Mouse (Mus musculus): ENCODE data around the gene Nccrp1. TPM values are rescaled to one million over a fixed set of nuclear protein-coding genes. Genes with fewer than 3 reads are reported as not detected.

The Nccrp1 gene
- total RNA-seq (2022), result not detected

GRCm38 (mm10) chr7:28547154-28547553 is at the start of gene Nccrp1:
Nccrp1 (minus strand) TSS chr7:28547254.
- no peak for DNase-seq

- DNase-seq, result peak; percentile 68
Measured at GRCm38 (mm10) chr7:28595751-28596435, 48.8 kb upstream of the Nccrp1 start.

- DNase-seq, result no peak
Measured at GRCm38 (mm10) chr7:28593206-28594111, 46.4 kb upstream of the Nccrp1 start.

- DNase-seq, result no peak
Measured at GRCm38 (mm10) chr7:28591862-28592261, 44.8 kb upstream of the Nccrp1 start.

- no peak for DNase-seq
Measured at GRCm38 (mm10) chr7:28587644-28588043, 40.6 kb upstream of the Nccrp1 start.

- peak; percentile 62 for DNase-seq
Measured at GRCm38 (mm10) chr7:28586663-28587411, 39.8 kb upstream of the Nccrp1 start.

- DNase-seq, result no peak
Measured at GRCm38 (mm10) chr7:28585001-28585400, 37.9 kb upstream of the Nccrp1 start.

- DNase-seq, result no peak
Measured at GRCm38 (mm10) chr7:28584468-28584867, 37.4 kb upstream of the Nccrp1 start.

- no peak for DNase-seq
Measured at GRCm38 (mm10) chr7:28583570-28584344, 36.7 kb upstream of the Nccrp1 start.

GRCm38 (mm10) chr7:28582841-28583240 is 35.8 kb upstream of the Nccrp1 start:
- DNase-seq, result no peak

- DNase-seq, result no peak
Measured at GRCm38 (mm10) chr7:28581721-28582120, 34.7 kb upstream of the Nccrp1 start.

- DNase-seq, result no peak
Measured at GRCm38 (mm10) chr7:28579826-28580225, 32.8 kb upstream of the Nccrp1 start.

GRCm38 (mm10) chr7:28578543-28579053 is 31.5 kb upstream of the Nccrp1 start:
- no peak for DNase-seq

GRCm38 (mm10) chr7:28577826-28578542 is 30.9 kb upstream of the Nccrp1 start:
- DNase-seq, result no peak

- no peak for DNase-seq
Measured at GRCm38 (mm10) chr7:28576271-28576914, 29.3 kb upstream of the Nccrp1 start.

GRCm38 (mm10) chr7:28575597-28575996 is 28.5 kb upstream of the Nccrp1 start:
- no peak for DNase-seq

GRCm38 (mm10) chr7:28573236-28573635 is 26.2 kb upstream of the Nccrp1 start:
- no peak for DNase-seq

- no peak for DNase-seq
Measured at GRCm38 (mm10) chr7:28572689-28573088, 25.6 kb upstream of the Nccrp1 start.

- DNase-seq, result peak; percentile 58
Measured at GRCm38 (mm10) chr7:28570982-28571682, 24.1 kb upstream of the Nccrp1 start.

Data from adrenal gland, adult 8-10 months (tissue).